Mouse (Mus musculus) hindbrain, embryonic 14.5 days (tissue): ENCODE data around the gene Nfe2l2. TPM values are rescaled to one million over a fixed set of nuclear protein-coding genes. Genes with fewer than 3 reads are reported as not detected.
"Not testable (repeated sequence)": the region's sequence is repeated elsewhere in the genome, so short reads cannot be mapped to it uniquely, and the experiment has no call there.

Source experiments
- ATAC-seq: fragments of 200-750 bp; cut with Nextera tagmentation; 2 replicates; pipeline ENCODE4 v1.8.0; 2017; ENCODE audit warnings: moderate number of reproducible peaks, mild to moderate bottlenecking, moderate TSS enrichment, moderate library complexity; ENCODE audit not compliant: low FRiP score
- DNase-seq: peaks from one replicate; pipeline ENCODE4 v3.0.0-alpha.2; 2015; ENCODE audit warnings: low spot score
- H3K27ac ChIP-seq: fragments of 300-500 bp; sonication (generic); 2 replicates; pipeline ENCODE4 v1.5.1; 2014; ENCODE audit warnings: mild to moderate bottlenecking, moderate library complexity
- H3K27me3 ChIP-seq: fragments of 300-500 bp; sonication (generic); 2 replicates; pipeline ENCODE4 v1.6.1; 2014; ENCODE audit warnings: mild to moderate bottlenecking, low read length, mixed read lengths; ENCODE audit not compliant: control insufficient read depth, insufficient read depth
- H3K36me3 ChIP-seq: fragments of 300-500 bp; sonication (generic); replicated peaks from 2 replicates; pipeline ENCODE4 v1.6.1; 2014; ENCODE audit not compliant: control insufficient read depth, insufficient read depth
- H3K4me1 ChIP-seq: fragments of 300-500 bp; sonication (generic); replicated peaks from 2 replicates; pipeline ENCODE4 v1.6.1; 2014; ENCODE audit warnings: antibody characterized with exemption, low read length, mixed read lengths; ENCODE audit not compliant: control insufficient read depth, insufficient read depth
- H3K4me2 ChIP-seq: fragments of 300-500 bp; sonication (generic); replicated peaks from 2 replicates; pipeline ENCODE4 v1.6.1; 2014; ENCODE audit warnings: mild to moderate bottlenecking, moderate library complexity
- H3K4me3 ChIP-seq: fragments of 300-500 bp; sonication (generic); replicated peaks from 2 replicates; pipeline ENCODE4 v1.5.1; 2014; ENCODE audit warnings: mild to moderate bottlenecking, low read length
- H3K9ac ChIP-seq: fragments of 300-500 bp; sonication (generic); 2 replicates; pipeline ENCODE4 v1.6.1; 2014
- H3K9me3 ChIP-seq: fragments of 300-500 bp; sonication (generic); 2 replicates; pipeline ENCODE4 v1.6.1; 2016; ENCODE audit warnings: low read length; ENCODE audit not compliant: control insufficient read depth
- WGBS: fragments of 180-500 bp; shearing (Covaris S2); extraction: QIAGEN DNeasy Blood & Tissue Kit; methylation state at CpG from one replicate; pipeline ENCODE4 v1.1.7; 2014; 5-methylcytosine and 5-hydroxymethylcytosine counted together
- polyA plus RNA-seq: library from polyadenylated mRNA; unstranded; fragments of >200 nt; fragmentation: Nextera tagmentation; extraction: Ambion mirVana; gene quantifications from 2 replicates; pipeline ENCODE4 v1.2.1, GENCODE M21; 2014

Nfe2l2 gene
- polyA plus RNA-seq, 1 experiment from 2014 or later, result 11.2 TPM

- Histone ChIP-seq H3K36me3 (no peaks in the 10 kb centered on the region), H3K4me3 (no peak overlapping the region), H3K27ac (no peak overlapping the region), H3K9me3 (no peaks in the 10 kb centered on the region), H3K4me1 (no peaks in the 10 kb centered on the region), H3K4me2 (no peak overlapping the region), H3K9ac (no peak overlapping the region), H3K27me3 (no peaks in the 10 kb centered on the region)
- ATAC-seq, result no peak
- WGBS, result 88% methylated on average over 8 of the region's 8 CpGs
- DNase-seq, result no peak
Observed at GRCm38 (mm10) chr2:75642795-75643550, 61.5 kb downstream of the Nfe2l2 start.

DNA sequence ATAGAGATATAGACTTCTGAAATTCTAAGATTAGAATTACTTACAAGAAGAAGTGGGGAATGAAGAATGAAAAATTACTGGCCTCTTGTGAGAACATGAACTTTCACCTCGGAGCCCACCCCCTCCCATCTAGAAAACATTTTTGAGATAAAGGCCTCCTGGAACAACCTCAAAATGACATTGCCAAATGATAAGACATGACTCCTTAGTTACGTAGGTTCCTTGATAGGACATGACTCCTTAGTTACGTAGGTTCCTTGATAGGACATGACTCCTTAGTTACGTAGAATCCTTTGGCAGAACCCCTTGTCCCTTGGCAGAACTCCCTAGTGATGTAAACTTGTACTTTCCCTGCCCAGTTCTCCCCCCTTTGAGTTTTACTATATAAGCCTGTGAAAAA lies 62.1 kb downstream of the Nfe2l2 start:
- not testable (repeated sequence) for DNase-seq, H3K4me1 ChIP-seq, ATAC-seq, H3K27me3 ChIP-seq, H3K9me3 ChIP-seq, H3K4me3 ChIP-seq, H3K27ac ChIP-seq, H3K4me2 ChIP-seq, H3K9ac ChIP-seq, H3K36me3 ChIP-seq
- 88% methylated on average over 4 of the region's 4 CpGs for WGBS

DNA sequence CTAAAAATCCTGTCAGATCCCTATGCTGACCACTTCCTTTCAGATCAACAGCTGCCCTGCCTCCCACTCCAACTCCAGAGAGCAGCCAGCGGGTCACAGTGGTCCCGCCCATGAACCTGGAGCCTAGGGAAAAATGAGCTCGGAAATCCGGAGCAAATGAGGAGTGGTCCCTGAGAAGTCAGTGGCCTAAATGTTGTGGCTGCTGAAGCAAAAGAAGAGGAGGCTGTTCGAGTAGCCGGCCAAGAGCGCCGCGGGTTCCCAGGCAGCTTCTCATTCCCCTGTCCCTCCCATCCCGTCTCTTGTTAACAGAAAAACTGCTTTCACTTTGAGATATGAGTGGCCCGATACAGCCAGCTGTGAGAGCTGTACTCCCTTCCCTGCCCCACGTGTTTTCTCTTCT lies 64.9 kb downstream of the Nfe2l2 start:
- not testable (repeated sequence) for H3K9me3 ChIP-seq, H3K4me2 ChIP-seq, H3K4me3 ChIP-seq, ATAC-seq, H3K27me3 ChIP-seq, DNase-seq, H3K36me3 ChIP-seq, H3K27ac ChIP-seq, H3K4me1 ChIP-seq, H3K9ac ChIP-seq
- 67% methylated on average over 9 of the region's 12 CpGs for WGBS

DNA sequence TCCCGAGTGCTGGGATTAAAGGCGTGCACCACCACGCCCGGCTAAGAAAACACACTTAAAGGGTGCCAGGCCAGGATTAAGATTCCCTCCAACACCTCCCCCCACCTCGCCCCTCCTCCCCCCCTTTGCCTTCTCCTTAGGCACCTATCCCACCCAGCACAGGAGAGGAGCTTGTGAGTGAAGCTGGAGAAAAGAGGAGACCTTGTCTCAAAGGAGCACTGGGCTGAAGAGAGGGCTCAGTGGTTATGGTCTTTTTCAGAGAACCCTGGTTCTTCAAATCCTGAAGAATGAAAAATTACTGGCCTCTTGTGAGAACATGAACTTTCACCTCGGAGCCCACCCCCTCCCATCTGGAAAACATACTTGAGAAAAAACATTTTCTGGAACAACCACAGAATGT lies 66.6 kb downstream of the Nfe2l2 start:
- not testable (repeated sequence) for H3K27ac ChIP-seq, H3K36me3 ChIP-seq, ATAC-seq, DNase-seq, H3K9me3 ChIP-seq, H3K27me3 ChIP-seq, H3K4me2 ChIP-seq, H3K9ac ChIP-seq, H3K4me1 ChIP-seq, H3K4me3 ChIP-seq
- 88% methylated on average over 6 of the region's 6 CpGs for WGBS

DNA sequence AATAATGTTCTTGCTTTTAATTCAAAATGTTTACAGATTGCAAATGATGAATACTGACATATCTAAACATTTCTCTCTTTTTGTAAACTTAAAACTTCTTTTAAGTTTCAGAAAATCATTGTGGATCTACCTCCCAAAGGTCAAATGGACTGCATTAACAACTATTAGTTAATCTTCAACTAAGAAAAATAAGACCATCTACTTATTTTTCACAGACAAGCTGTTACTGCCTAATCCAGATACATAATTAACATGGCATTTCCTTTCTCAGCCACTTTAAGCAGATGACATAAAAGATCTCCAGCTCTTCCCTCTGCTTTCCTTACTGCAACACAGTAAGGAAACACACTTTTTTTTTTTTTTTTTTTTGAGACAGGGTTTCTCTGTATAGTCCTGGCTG lies 67.1 kb downstream of the Nfe2l2 start:
- H3K27me3 ChIP-seq, result no peaks in the 10 kb centered on the region
- no peaks in the 10 kb centered on the region for H3K36me3 ChIP-seq
- no peaks in the 10 kb centered on the region for H3K4me1 ChIP-seq
- H3K4me3 ChIP-seq, result no peak overlapping the region
- ATAC-seq (no peak), DNase-seq (no peak)
- H3K4me2 ChIP-seq, result no peak overlapping the region
- no peak overlapping the region for H3K27ac ChIP-seq
- no peak overlapping the region for H3K9ac ChIP-seq
- no peaks in the 10 kb centered on the region for H3K9me3 ChIP-seq

DNA sequence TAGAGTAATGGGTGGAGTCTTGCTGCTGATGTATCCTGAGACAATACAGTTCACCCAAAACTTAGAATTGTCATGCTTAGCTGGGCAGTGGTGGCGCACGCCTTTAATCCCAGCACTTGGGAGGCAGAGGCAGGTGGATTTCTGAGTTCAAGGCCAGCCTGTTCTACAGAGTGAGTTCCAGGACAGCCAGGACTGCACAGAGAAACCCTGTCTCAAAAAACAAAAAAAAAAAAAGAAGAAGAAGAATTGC lies 67.5 kb downstream of the Nfe2l2 start:
- H3K4me2 ChIP-seq, H3K4me1 ChIP-seq, H3K9ac ChIP-seq, ATAC-seq, H3K9me3 ChIP-seq, H3K36me3 ChIP-seq, H3K27me3 ChIP-seq, H3K4me3 ChIP-seq, H3K27ac ChIP-seq, DNase-seq: not testable (repeated sequence)
- 100% methylated on average over 2 of the region's 2 CpGs for WGBS

GRCm38 (mm10) chr2:75636261-75637054 lies 68.0 kb downstream of the Nfe2l2 start:
- Histone ChIP-seq H3K9ac (no peak overlapping the region), H3K4me2 (no peak overlapping the region), H3K4me3 (no peak overlapping the region), H3K36me3 (no peaks in the 10 kb centered on the region), H3K27me3 (no peaks in the 10 kb centered on the region), H3K27ac (no peak overlapping the region), H3K9me3 (no peaks in the 10 kb centered on the region), H3K4me1 (no peaks in the 10 kb centered on the region)
- DNase-seq (no peak), ATAC-seq (no peak)
- 73% methylated on average over 6 of the region's 6 CpGs for WGBS

DNA sequence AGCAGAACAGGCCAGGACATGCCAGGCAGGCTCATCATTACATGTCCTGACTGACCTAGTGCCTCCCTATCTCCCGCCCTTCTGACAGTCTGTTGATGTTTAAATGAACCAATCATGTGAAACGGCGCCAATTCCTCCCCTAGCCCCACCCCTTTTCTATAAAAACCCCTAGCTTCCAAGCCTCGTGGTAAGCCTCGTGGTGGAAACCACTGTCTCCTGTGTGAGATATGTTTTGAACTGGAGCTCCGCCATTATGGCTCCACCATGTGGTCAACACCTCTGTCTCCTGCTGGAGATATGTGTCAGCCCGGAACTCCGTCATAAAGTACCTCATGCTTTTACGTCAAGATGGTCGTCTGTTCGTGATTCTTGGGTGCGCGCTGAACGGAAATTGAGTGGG lies 70.0 kb downstream of the Nfe2l2 start:
- WGBS, result 94% methylated on average over 14 of the region's 14 CpGs
- not testable (repeated sequence) for H3K9ac ChIP-seq, ATAC-seq

DNA sequence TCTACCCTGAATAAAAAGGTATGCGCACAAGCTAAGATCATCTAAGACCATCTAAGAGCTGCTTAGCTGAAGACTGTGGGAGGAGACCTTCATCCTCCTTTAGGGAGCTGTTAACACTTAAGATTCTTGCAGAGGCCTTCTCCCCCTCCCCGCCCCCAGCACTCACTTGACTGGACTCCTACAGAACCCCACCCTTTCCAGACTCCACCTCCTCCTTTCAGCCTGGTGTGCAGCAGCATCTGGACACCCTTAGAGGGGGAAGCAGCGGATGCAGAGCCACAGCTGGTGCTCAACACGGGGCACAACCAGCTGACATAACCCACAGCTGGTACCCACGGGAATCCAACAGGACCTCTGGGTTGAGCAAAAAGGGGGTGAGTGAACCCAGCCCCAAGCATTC lies 70.7 kb downstream of the Nfe2l2 start:
- Histone ChIP-seq H3K36me3 (no peaks in the 10 kb centered on the region), H3K27ac (no peak overlapping the region), H3K4me2 (no peak overlapping the region), H3K9me3 (no peaks in the 10 kb centered on the region), H3K9ac (no peak overlapping the region), H3K27me3 (no peaks in the 10 kb centered on the region), H3K4me3 (no peak overlapping the region), H3K4me1 (no peaks in the 10 kb centered on the region)
- 81% methylated on average over 5 of the region's 5 CpGs for WGBS
- DNase-seq (no peak), ATAC-seq (no peak)

More for the DNA sequence above, 70.0 kb downstream of the Nfe2l2 start:
- H3K4me3 ChIP-seq, H3K36me3 ChIP-seq, H3K4me2 ChIP-seq, DNase-seq, H3K27me3 ChIP-seq, H3K9me3 ChIP-seq, H3K4me1 ChIP-seq, H3K27ac ChIP-seq: not testable (repeated sequence)
